ENCODE assay signal across 8 mouse cellular contexts in genomic region chr11:75647681-75648211, GRCm38 (mm10). TPM values are rescaled to one million over a fixed set of nuclear protein-coding genes. Genes with fewer than 3 reads are reported as not detected.
DNase-seq lines count a peak whose midpoint lies in the region; ATAC-seq and TF ChIP-seq lines count a peak whose summit lies in the region.

No protein-coding gene starts in this region.

- TF ChIP-seq CTCF in gastrocnemius, adult 2 months (IDR thresholded peaks at IDR 0.05): no peak

- no peaks in the 10 kb centered on the region for H3K27me3 ChIP-seq in megakaryocyte, embryonic 14.5 days (replicated peaks)

- peak; percentile 29 for DNase-seq in adrenal gland, postnatal 25 days
- no peak for DNase-seq in adrenal gland, postnatal 4 days (ENCODE audit: low spot score in 2 of 2)
- DNase-seq in gastrocnemius, adult 2 months: peak; percentile 87
- peak; percentile 47 to 74 for DNase-seq in layer of hippocampus, adult 18-20 months (ENCODE audit: low spot score in 2 of 2)
- no peak for DNase-seq in embryo, embryonic 10.5 days (ENCODE audit: low spot score)
- no peak for DNase-seq in adrenal gland, adult 18-20 months (ENCODE audit: low spot score in 2 of 2)

- peak overlapping the region; percentile 98 for H3K27ac ChIP-seq in gastrocnemius, adult 2 months

- no peak for ATAC-seq in megakaryocyte, adult 5-6 weeks (ENCODE audit: poor library complexity, severe bottlenecking)

- no peaks in the 10 kb centered on the region for H3K9me3 ChIP-seq in megakaryocyte, embryonic 14.5 days

- peaks cover 90% of the 10 kb centered on the region for H3K4me1 ChIP-seq in megakaryocyte, embryonic 14.5 days

- peak overlapping the region; percentile 42 for H3K4me3 ChIP-seq in megakaryocyte, embryonic 14.5 days (replicated peaks)
- H3K4me3 ChIP-seq in gastrocnemius, adult 2 months: 0 out of 2 replicates have a peak overlapping the region, but pooled peaks have one; percentile 1

- intact Hi-C loops in gastrocnemius, adult 2 months (cut with DNase I): loop anchor here (2.0 kb wide), 1 partner anchor 13 kb away; no protein-coding TSS in a partner anchor

- H3K36me3 ChIP-seq in megakaryocyte, embryonic 14.5 days (replicated peaks; ENCODE audit: low read length): peaks cover 57% of the 10 kb centered on the region

RNA-seq across cellular contexts. Expression of gene Myo1c, which starts 2.6 kb away (rescaled TPM):
- total RNA-seq in adrenal gland, postnatal 25 days (2021): 157 and 166 TPM in 2 replicates
- total RNA-seq in adrenal gland, postnatal 4 days (2021): 100 to 1,000 TPM; 122 to 132 TPM
- polyA plus RNA-seq in megakaryocyte, embryonic 14.5 days (2012; ENCODE audit: insufficient read depth, low replicate concordance): 28.1 and 63.4 TPM in 2 replicates
- total RNA-seq in megakaryocyte, adult 5-6 weeks (2015): 21.2 and 28.4 TPM in 2 replicates
- 25.3 and 29.2 TPM in 2 replicates for total RNA-seq in megakaryocyte, adult 5-6 weeks (2017)
- total RNA-seq in gastrocnemius, adult 2 months (2021): 10 to 100 TPM; 34.1 to 43.9 TPM
- total RNA-seq in layer of hippocampus, adult 18-20 months (2021): 10 to 100 TPM; 12.9 to 14.1 TPM
- total RNA-seq in adrenal gland, adult 18-20 months (2021): 100 to 1,000 TPM; 144 to 160 TPM

RNA-seq across cellular contexts. Expression of gene Inpp5k, which starts 17.0 kb away (rescaled TPM):
- total RNA-seq in adrenal gland, postnatal 25 days (2021): 40.6 and 61.6 TPM in 2 replicates
- total RNA-seq in adrenal gland, postnatal 4 days (2021): 10 to 100 TPM; 59.8 to 64.4 TPM
- 38.5 and 43.3 TPM in 2 replicates for polyA plus RNA-seq in megakaryocyte, embryonic 14.5 days (2012; ENCODE audit: insufficient read depth, low replicate concordance)
- total RNA-seq in megakaryocyte, adult 5-6 weeks (2015): 76.2 and 79.9 TPM in 2 replicates
- 44.5 and 46.5 TPM in 2 replicates for total RNA-seq in megakaryocyte, adult 5-6 weeks (2017)
- total RNA-seq in gastrocnemius, adult 2 months (2021): 10 to 100 TPM; 25.9 to 27.4 TPM
- 10 to 100 TPM; 40.2 to 45.2 TPM for total RNA-seq in layer of hippocampus, adult 18-20 months (2021)
- 10 to 100 TPM; 24.9 to 36.9 TPM for total RNA-seq in adrenal gland, adult 18-20 months (2021)

RNA-seq across cellular contexts. Expression of gene Crk, which starts 31.3 kb away (rescaled TPM):
- 112 and 117 TPM in 2 replicates for total RNA-seq in adrenal gland, postnatal 25 days (2021)
- total RNA-seq in adrenal gland, postnatal 4 days (2021): 100 to 1,000 TPM; 106 to 108 TPM
- 62.5 and 120 TPM in 2 replicates for polyA plus RNA-seq in megakaryocyte, embryonic 14.5 days (2012; ENCODE audit: insufficient read depth, low replicate concordance)
- 52.1 and 54.9 TPM in 2 replicates for total RNA-seq in megakaryocyte, adult 5-6 weeks (2015)
- total RNA-seq in megakaryocyte, adult 5-6 weeks (2017): 50.7 and 56.2 TPM in 2 replicates
- 10 to 100 TPM; 53.4 to 64.3 TPM for total RNA-seq in gastrocnemius, adult 2 months (2021)
- 100 to 1,000 TPM; 128 to 129 TPM for total RNA-seq in layer of hippocampus, adult 18-20 months (2021)
- 100 to 1,000 TPM; 115 to 132 TPM for total RNA-seq in adrenal gland, adult 18-20 months (2021)

RNA-seq across cellular contexts. Expression of gene Pitpna, which starts 59.8 kb away (rescaled TPM):
- total RNA-seq in adrenal gland, postnatal 25 days (2021): 182 and 184 TPM in 2 replicates
- total RNA-seq in adrenal gland, postnatal 4 days (2021): 100 to 1,000 TPM; 120 to 135 TPM
- 28.3 and 62.8 TPM in 2 replicates for polyA plus RNA-seq in megakaryocyte, embryonic 14.5 days (2012; ENCODE audit: insufficient read depth, low replicate concordance)
- 387 and 430 TPM in 2 replicates for total RNA-seq in megakaryocyte, adult 5-6 weeks (2015)
- 178 and 226 TPM in 2 replicates for total RNA-seq in megakaryocyte, adult 5-6 weeks (2017)
- total RNA-seq in gastrocnemius, adult 2 months (2021): 100 to 1,000 TPM; 151 to 206 TPM
- 100 to 1,000 TPM; 279 to 288 TPM for total RNA-seq in layer of hippocampus, adult 18-20 months (2021)
- 100 to 1,000 TPM; 152 to 175 TPM for total RNA-seq in adrenal gland, adult 18-20 months (2021)

Comparison
In these comparisons a context has a peak if more than half of its experiments do, and no peak if none do; other contexts are left out.
1. DNase-seq: peak in adrenal gland, postnatal 25 days (single experiment), gastrocnemius, adult 2 months (single experiment) and layer of hippocampus, adult 18-20 months (2 of 2); none in adrenal gland, postnatal 4 days (0 of 2), embryo, embryonic 10.5 days (single experiment) and adrenal gland, adult 18-20 months (0 of 2).